Mouse (Mus musculus) heart, postnatal 10 days (tissue): ENCODE measurements at regions not wholly inside any gene's neighbourhood (a gene's known extent, or its start where the extent isn't known, plus 50 kb on each side); places are given as distances from the start of the nearest gene placed in this dataset.
A peak's percentile ranks its signal among the peaks of the same experiment; 100 is the strongest.
"Not testable (repeated sequence)": the region's sequence is repeated elsewhere in the genome, so short reads cannot be mapped to it uniquely, and the experiment has no call there.

Experiments used
- DNase-seq, 2 experiments: peaks; one replicate each; pipeline ENCODE4 v3.0.0; 2021
- intact Hi-C: fragments of 180-260 bp; cut with DNase I; formaldehyde crosslinking; loops from one replicate; pipeline ENCODE4 v1.15.1; 2025

- DNase-seq, intact Hi-C loops: not testable (repeated sequence)
Measured at GRCm38 (mm10) chr13:12940911-12941310, 64.3 kb downstream of the Prl2c2 start.

DNA sequence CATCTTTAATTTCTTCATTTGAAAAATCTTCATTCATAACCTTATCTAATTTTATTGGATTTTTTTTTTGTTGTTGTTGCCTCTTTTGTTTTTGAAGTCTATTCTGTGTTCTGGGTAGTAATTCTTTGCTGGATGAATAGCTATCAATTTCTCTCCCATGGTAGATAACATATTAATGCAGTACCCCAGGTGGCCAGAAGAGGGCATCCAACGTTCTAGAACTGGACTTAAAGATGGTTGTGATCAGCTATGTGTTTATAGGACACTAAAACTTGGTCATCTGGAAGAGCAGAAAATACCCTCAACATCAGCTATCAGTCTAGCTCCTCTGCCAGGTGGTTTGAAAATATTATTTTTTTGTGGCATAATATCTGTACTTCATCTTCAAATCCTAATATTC lies 70.1 kb downstream of the Prl2c2 start:
- intact Hi-C loops, result not testable (repeated sequence)
- DNase-seq, result peak in 1 of 2 experiments; percentile 22

GRCm38 (mm10) chr13:12931907-12932617 lies 73.1 kb downstream of the Prl2c2 start:
- DNase-seq, intact Hi-C loops: not testable (repeated sequence)

GRCm38 (mm10) chr13:12930566-12930965 lies 74.6 kb downstream of the Prl2c2 start:
- no peak for DNase-seq
- intact Hi-C loops, result no loop called here

- DNase-seq, result no peak
- intact Hi-C loops, result no loop called here
Measured at GRCm38 (mm10) chr13:12929806-12930205, 75.4 kb downstream of the Prl2c2 start.

DNA sequence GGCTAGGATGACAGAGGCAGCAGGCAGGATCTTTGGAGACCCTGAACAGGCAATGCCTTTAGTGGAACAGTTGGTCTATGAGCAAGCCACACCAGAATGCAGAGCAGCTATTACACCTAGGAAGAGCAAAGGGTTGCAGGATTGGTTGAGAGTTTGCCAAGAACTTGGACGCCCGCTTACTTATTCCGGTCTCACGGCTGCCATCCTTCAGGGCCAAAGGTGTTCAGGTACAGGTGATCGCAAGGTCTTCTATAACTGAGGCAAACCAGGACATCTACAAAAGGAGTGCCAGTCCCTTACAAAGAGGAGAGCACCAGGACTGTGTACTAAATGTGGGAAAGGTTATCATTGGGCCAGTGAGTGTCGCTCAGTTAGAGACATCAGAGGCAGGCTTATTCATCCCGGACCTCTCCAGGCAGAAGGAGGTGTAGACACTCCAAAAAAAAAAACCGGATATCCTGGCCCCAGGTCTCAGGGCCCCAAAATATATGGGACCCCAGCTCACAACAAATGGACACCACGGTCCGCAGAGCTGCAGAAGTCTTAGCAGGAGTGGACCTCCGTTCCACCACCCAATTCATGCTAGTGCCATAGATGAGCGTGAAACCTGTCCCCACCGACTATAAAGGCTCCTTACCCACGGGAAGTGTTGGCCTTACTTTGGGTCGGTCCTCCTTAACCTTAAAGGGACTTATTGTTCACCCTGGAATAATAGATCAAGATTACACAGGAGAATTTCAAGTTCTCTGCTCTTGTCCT lies 77.4 kb downstream of the Prl2c2 start:
- intact Hi-C loops, result no loop called here
- DNase-seq, result no peak

- no peak for DNase-seq
- intact Hi-C loops, result no loop called here
Measured at GRCm38 (mm10) chr13:12925604-12926003, 79.6 kb downstream of the Prl2c2 start.

- DNase-seq, result no peak
- intact Hi-C loops, result loop anchor here (10.0 kb wide), 1 partner anchor 312 kb away; no protein-coding TSS in a partner anchor
Measured at GRCm38 (mm10) chr13:12912902-12913301, 92.3 kb downstream of the Prl2c2 start.

DNA sequence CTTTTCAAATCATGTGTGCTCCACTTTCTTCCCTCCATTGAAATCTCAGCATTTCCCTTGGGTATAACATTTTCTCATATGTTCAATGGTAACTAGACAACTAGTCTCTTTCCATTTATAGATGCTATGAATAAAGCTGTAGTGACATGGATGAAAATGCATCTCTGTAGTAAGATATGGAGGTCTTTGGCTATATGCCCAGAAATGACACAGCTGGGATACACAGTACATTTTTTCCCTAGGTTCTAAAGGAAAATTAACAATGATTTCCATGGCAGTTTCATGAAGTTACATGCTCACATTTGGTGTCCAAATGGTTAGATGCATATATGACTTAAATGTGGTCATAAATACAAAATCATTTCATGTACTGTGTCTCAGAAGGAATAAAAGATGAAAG lies 99.0 kb downstream of the Prl2c2 start:
- intact Hi-C loops, result no loop called here

DNA sequence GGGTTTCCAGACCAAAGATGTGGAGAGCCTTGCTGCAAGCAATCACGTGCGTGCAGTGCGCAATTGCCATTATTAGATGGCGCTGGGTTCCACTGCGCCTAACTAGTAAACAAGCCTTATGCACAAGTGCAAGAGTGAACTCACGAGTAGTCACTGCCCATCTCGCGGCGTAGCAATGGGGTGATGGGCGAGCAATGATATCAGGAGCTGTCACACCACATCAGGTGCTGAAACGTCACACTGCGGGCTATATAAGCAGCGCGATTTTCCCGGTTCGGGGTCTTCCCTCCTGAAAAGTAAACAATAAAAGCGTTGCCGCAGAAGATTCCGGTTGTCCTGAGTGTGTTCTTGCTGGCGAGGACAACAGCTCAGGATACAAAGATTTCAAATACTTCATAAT lies 89.8 kb upstream of the Prl2c3 start:
- DNase-seq, intact Hi-C loops: not testable (repeated sequence)

More for the DNA sequence above, 99.0 kb downstream of the Prl2c2 start:
- DNase-seq, result no peak

DNA sequence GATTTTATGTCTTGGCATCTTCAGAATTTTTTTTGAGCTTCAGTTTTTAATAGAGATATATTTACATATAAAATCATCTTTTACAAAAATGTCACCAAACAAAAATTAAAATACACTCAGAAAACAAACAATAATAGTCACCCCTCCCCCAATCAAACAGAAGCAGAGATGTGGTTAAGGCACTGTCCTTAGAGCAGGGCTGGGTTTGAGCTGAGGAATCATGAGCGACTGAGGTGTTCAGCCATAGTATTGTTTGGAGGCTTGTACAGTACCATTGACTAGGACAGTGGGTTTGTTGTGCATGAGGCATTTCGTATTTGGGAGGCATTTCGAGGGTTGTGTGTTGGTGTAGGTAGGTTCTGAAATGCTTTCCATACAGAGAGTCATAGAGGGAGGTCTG lies 79.6 kb upstream of the Prl2c3 start:
- intact Hi-C loops, DNase-seq: not testable (repeated sequence)

DNA sequence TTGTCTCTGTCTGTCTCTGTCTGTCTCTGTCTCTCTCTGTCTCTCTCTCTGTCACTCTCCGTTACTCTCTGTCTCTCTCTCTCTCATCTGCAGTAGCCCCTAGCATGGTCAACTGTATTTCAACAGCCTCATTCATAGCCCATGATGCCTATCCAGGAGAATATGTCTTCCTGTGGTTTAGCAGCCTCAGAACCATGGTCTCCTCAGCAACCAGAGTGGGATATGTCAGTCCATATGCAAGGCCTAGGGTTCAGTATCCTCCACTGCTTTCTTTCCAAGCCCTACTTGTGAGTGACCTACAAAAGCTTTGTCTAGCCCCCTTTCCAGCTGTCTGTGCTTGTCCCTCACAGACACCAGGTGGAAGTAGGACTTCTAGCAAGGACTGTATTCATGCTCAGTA lies 65.1 kb upstream of the Prl2c3 start:
- intact Hi-C loops, DNase-seq: not testable (repeated sequence)

GRCm38 (mm10) chr13:12864263-12864662 lies 64.4 kb upstream of the Prl2c3 start:
- DNase-seq, result no peak
- intact Hi-C loops, result no loop called here

DNA sequence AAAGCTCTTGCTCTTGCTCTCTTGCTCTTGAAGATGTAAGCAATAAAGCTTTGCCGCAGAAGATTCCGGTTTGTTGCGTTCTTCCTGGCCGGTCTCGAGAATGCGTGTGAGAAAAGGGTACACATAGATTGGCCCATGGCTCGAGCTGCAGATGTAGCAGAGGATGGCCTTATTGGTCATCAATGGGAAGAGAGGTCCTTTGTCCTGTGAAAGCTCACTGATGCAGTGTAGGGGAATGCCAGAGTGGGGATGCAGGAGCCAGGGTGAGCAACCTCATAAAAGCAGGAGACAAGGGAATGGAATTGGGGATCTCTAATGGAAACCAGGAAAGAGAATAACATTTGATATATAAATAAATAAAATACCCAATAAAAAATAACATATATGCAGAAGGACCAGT lies 63.7 kb upstream of the Prl2c3 start:
- DNase-seq, intact Hi-C loops: not testable (repeated sequence)

DNA sequence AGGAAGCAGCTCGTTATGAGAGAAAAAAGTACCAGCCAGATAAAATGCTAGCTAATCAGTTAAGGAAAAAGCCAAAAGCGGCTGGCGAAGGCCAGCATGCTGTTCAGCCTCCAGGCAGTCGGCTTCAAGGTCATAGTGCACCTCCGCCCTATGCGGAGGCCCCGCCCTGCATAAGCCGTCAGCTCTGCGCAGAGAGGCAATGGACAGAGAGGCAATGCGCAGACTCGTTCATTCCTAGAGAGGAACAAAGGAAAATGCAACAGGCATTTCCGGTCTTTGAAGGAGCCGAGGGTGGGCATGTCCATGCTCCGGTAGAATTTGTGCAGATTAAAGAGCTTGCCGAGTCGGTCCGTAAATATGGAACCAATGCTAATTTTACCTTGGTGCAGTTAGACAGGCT lies 61.1 kb upstream of the Prl2c3 start:
- DNase-seq, intact Hi-C loops: not testable (repeated sequence)

DNA sequence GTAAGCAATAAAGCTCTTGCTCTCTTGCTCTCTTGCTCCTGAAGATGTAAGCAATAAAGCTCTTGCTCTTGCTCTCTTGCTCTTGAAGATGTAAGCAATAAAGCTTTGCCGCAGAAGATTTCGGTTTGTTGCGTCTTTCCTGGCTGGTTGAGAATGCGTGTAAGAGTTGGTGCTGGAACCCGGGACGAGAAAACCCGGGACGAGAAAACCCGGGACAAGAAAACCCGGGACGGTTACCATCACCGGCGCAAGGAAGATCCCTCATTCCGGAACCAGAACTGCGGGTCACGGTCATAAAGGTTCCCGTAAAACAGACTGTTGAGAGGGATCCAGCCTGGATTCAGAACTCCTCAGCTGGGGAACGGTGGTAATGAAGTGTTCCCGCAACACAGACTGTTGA lies 60.1 kb upstream of the Prl2c3 start:
- intact Hi-C loops, DNase-seq: not testable (repeated sequence)
